Mouse (Mus musculus): ENCODE data around the gene Dcaf8.

The Dcaf8 gene

GRCm38 (mm10) chr1:172148279-172148954, 533 bp downstream of the Dcaf8 start:
- peak; percentile 66 for DNase-seq (ENCODE audit: low spot score)

DNA sequence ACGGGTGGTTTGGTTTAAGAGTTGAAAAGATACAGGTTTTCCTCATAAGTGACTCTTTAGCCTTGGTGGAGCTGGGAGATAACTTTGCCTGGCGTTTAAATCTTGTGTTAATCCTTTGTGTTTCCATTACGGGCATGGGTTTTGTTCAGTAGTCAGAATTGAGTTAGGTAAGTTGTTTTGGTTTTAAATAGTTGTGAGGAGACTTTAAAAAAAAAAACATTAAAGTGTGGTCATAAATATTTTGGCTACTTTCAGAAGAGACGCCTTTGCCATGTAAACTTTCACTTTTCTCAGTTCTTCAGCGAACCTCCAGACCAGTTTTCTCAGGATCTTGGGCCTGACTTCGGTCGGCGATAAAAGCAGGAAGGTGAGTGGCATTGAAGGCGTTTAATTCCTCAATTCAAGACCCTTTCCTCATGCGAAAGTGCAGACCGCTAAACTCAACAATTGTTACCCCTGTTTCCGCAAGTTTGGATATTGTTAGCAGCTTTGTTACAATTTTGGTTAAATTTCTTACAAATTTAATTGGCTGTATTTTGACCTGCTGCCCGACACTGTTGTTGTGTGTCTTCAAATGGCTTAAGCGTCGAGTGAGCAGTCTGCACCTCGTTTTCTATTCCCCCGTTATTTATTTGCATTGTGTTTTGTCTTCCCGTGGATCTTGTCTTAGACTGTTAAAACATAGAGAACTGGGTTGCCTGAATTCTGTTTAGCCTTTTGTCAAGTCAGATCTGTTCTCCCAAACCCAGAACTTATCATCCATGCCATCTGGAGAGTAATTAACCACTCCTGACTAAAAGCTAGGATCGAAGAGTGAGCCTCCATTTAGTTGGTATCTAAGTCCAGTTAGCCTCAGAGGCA, 1.3 kb downstream of the Dcaf8 start:
- DNase-seq (ENCODE audit: low spot score): no peak

GRCm38 (mm10) chr1:172154536-172154935, 6.7 kb downstream of the Dcaf8 start:
- DNase-seq (ENCODE audit: low spot score): no peak

DNA sequence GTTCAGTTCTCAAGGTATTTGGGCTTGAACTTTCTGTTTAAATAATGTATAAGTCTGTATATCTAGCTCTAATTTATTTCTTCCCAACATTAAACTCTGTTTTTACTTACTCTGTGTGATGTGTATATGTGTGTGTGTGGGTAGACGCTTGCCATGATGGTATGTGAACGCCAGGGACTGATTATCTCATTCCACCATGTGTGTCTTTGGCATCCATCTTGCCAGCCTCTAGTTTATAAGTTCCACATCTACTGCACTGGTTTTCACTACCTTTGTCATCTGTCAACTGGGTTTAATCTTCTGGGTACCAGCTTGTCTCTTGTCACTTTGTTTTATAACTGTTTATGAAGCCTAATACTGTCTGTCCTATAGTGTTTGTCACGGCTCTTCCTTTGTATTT, 7.6 kb downstream of the Dcaf8 start:
- DNase-seq (ENCODE audit: low spot score): no peak

DNA sequence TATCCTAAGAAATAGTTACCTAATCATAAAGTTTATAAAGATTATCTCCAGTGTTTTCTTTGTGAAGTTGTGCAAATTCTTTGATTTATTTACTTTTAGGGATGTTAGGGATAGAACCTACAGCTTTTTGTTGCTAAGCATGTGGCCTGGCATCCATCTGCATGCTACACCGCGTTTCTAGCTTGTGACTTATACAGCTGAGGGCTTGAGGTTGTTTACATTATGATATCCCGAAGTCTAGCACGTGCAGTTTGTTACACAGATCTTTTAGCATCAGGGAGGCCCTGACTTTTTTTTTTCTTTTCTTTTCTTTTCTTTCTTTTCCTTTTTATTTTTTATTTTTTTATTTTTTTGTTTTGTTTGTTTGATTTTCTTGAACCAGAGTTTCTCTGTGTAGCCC, 12.1 kb downstream of the Dcaf8 start:
- DNase-seq (ENCODE audit: low spot score): no peak

GRCm38 (mm10) chr1:172160508-172160907, 12.6 kb downstream of the Dcaf8 start:
- no peak for DNase-seq (ENCODE audit: low spot score)

GRCm38 (mm10) chr1:172162009-172162408, 14.1 kb downstream of the Dcaf8 start:
- no peak for DNase-seq (ENCODE audit: low spot score)

- no peak for DNase-seq (ENCODE audit: low spot score)
Observed at GRCm38 (mm10) chr1:172162959-172163358, 15.1 kb downstream of the Dcaf8 start.

DNA sequence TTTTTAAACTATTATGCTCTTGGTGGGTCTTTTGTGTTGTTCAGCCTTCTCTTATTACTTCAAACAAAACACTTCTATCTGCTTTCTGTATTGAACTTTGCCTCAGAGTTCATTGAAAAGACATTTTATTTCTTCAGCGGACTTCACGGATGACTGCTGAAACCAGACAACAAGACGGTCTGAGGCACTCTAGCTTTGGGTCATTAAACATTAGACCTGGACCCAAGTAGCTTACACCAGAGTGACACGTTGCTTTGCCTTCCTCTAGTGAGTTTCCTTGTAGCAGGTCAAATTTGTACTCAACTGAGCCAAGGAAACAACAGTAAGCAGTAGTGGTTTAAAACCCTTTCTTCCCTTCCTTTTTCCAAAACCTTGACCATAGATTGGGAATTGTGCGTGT, 20.0 kb downstream of the Dcaf8 start:
- no peak for DNase-seq (ENCODE audit: low spot score)

- no peak for DNase-seq (ENCODE audit: low spot score)
Observed at GRCm38 (mm10) chr1:172169809-172170208, 21.9 kb downstream of the Dcaf8 start.

GRCm38 (mm10) chr1:172172381-172172780, 24.5 kb downstream of the Dcaf8 start:
- no peak for DNase-seq (ENCODE audit: low spot score)

GRCm38 (mm10) chr1:172173181-172173580, 25.3 kb downstream of the Dcaf8 start:
- DNase-seq (ENCODE audit: low spot score): no peak

DNA sequence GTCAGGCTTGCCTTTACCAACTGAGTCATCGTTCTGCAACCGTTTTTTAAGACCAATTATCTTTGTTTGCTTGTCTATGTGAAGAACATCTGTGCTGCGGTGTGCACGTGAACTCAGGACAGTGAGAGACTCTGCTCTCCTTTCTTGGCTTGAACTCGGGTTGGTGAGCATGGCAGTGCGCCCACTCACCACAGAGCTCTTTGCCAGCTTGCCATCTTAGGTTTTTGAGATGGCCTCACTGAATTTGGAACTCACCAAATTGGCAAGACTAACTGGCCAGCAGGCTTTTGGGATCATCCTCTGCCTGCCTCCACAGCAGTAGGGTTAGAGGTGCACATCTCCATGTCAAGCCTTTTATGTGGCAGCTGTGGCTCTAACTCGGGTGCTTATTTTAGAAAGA, 29.9 kb downstream of the Dcaf8 start:
- DNase-seq (ENCODE audit: low spot score): no peak

- no peak for DNase-seq (ENCODE audit: low spot score)
Observed at GRCm38 (mm10) chr1:172179102-172179501, 31.2 kb downstream of the Dcaf8 start.

DNA sequence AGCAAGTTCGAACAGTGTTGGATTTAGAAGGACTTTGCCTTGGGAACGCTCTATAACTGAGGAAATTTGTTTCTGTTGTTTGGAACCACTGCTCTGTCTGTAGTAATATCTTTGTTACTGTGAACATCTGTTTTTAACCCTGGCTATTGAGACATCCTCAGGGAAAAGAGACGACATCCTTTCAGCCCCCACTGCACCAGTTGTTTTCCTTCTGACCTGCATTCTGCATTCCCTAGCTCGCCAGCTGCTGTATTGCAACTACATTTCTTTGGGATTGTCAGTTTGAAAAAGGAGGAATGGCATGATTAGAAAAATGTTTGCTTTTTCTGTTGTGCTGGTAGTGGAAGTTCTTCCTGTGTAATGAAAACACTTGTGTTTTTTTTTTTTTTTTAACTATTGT, 33.0 kb downstream of the Dcaf8 start:
- DNase-seq (ENCODE audit: low spot score): no peak

DNA sequence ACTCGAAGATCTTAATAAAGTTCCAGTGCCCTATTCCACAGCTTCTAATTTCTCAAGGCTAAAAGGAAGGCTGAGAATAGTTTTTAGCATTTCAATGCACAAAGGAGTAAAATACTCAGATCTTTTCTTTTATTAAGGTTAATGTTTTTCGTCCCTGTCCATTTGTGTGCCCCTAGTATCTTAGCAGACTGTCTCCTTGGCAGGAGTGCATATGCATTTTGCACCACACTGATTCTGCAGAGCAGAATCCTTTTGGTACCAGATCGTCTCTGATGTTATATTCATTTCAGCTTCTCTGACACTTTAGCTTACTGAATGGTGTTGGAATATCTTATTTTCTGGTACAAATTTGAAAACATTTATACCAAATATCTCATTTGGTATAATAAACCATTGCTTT, 33.9 kb downstream of the Dcaf8 start:
- DNase-seq (ENCODE audit: low spot score): no peak

- no peak for DNase-seq (ENCODE audit: low spot score)
Observed at GRCm38 (mm10) chr1:172183056-172183455, 35.2 kb downstream of the Dcaf8 start.

GRCm38 (mm10) chr1:172183915-172184314, 36.0 kb downstream of the Dcaf8 start:
- no peak for DNase-seq (ENCODE audit: low spot score)

DNA sequence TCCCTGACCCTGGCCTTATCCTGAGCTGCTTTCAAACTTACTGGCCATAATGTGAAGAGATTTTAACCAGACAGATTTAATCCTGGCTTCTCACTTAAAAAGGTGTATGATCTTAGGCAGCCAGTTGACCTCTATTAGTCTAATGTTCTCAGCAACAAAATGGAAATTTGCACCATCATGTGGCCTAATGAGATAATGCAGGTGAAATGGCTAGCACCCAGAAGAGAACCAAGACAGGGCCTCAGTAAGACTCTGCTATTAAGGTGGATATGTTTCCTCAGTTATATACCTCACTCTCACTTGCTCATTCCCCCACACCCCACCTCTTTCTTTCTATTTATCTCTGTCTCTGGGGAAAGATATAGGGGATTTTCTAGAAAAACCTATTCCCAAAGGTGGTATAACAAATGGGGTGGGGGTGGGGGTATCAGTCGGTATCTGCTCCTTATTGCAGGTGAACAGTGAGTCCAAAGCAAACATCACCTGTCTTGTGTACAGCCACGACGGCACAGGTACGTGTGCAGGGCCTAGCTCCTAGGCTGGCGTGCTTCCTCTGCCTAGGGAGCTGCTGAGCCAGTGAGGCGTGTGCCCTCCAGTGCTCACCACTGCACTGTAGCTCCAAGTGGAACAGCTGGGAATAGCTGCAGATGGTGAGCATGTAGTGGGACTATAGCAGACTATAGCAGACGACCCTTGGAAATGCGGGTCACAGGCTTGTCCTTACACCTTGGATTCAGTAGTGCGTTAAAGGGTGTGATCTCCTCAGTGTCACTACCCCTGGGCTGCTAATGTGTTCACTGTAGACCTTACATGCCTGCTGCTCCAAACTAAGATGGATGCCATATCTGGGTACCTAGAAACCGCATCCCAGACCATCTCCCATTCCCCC, 38.8 kb downstream of the Dcaf8 start:
- DNase-seq (ENCODE audit: low spot score): no peak

DNA sequence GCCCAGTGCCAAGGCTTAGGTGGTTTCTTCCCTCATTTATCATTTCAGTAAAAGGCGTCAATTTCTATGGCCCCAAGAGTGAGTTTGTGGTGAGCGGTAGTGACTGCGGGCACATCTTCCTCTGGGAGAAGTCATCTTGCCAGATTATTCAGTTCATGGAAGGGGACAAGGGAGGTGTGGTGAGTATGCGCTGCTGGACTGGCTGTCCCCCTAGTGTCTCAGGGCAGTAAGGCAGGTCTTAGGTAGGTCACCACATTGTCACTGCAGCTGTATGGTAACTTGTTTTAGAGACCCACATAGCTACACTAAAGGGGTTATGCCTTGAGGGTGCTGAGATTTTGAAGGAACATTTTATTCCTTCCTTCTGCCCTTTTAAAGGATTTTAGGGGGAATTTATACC, 41.0 kb downstream of the Dcaf8 start:
- DNase-seq (ENCODE audit: low spot score): peak; percentile 54

GRCm38 (mm10) chr1:172191578-172191977, 43.7 kb downstream of the Dcaf8 start:
- no peak for DNase-seq (ENCODE audit: low spot score)

GRCm38 (mm10) chr1:172192217-172192616, 44.3 kb downstream of the Dcaf8 start:
- DNase-seq (ENCODE audit: low spot score): no peak

DNA sequence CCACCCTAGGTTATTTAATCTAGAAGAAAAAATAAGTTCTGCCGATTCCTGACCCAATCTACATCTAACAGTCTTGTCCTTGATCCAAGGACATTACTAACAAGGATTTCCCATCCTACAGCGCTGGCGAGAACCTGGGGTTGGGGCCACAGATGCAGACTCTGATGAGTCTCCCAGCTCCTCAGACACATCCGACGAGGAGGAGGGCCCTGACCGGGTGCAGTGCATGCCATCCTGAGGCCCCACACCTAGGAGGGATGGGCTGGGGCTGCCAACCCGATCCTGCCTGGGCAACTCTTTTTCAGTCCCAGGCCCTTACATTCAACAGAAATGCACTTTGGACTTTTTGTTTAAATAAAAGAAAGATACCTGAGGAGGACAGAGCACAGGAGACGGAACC, 46.6 kb downstream of the Dcaf8 start:
- no peak for DNase-seq (ENCODE audit: low spot score)
